Mouse (Mus musculus): ENCODE measurements around the gene Ahrr. TPM values are rescaled to one million over a fixed set of nuclear protein-coding genes. Genes with fewer than 3 reads are reported as not detected.

Ahrr gene
- polyA plus RNA-seq, 1 experiment from 2014 or later, result 1.9 TPM

DNA sequence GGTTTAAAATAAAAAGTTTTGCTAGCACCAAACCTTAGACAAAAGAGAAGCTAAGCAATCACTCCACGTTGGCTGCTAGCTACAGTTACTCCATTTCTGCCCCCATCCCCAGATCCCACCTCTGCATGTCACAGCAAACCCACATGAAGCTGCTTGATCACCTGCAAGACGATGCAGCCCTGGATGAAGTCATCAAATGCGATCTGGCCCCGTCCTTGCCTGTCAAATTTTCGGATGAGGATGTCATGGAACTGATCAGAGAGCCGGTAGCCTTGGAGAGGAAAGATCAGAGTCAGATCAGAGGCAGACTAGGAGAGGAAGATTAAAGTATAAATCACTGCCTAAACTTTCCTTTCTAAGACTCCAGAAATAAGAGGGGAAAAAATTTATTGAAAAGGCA is 13.2 kb upstream of the Ahrr start:
- Histone ChIP-seq H3K4me3 (ENCODE audit: low read depth, low read length) (no peak overlapping the region), H3K27me3 (replicated peaks; ENCODE audit: control insufficient read depth, insufficient read depth, low read length) (no peaks in the 10 kb centered on the region), H3K36me3 (ENCODE audit: control insufficient read depth, insufficient read depth, low read length) (peaks cover 83% of the 10 kb centered on the region), H3K9me3 (ENCODE audit: control insufficient read depth, low read length) (no peaks in the 10 kb centered on the region), H3K4me2 (ENCODE audit: low read depth, low read length) (no peak overlapping the region), H3K27ac (replicated peaks; ENCODE audit: low read depth, low read length) (no peak overlapping the region), H3K9ac (ENCODE audit: low read depth, low read length) (no peak overlapping the region), H3K4me1 (ENCODE audit: control insufficient read depth, insufficient read depth, low read length) (no peaks in the 10 kb centered on the region)
- ATAC-seq (ENCODE audit: low read depth), result no peak
- DNase-seq (ENCODE audit: low spot score), result no peak
- WGBS, result 87% methylated on average over 6 of the region's 6 CpGs

DNA sequence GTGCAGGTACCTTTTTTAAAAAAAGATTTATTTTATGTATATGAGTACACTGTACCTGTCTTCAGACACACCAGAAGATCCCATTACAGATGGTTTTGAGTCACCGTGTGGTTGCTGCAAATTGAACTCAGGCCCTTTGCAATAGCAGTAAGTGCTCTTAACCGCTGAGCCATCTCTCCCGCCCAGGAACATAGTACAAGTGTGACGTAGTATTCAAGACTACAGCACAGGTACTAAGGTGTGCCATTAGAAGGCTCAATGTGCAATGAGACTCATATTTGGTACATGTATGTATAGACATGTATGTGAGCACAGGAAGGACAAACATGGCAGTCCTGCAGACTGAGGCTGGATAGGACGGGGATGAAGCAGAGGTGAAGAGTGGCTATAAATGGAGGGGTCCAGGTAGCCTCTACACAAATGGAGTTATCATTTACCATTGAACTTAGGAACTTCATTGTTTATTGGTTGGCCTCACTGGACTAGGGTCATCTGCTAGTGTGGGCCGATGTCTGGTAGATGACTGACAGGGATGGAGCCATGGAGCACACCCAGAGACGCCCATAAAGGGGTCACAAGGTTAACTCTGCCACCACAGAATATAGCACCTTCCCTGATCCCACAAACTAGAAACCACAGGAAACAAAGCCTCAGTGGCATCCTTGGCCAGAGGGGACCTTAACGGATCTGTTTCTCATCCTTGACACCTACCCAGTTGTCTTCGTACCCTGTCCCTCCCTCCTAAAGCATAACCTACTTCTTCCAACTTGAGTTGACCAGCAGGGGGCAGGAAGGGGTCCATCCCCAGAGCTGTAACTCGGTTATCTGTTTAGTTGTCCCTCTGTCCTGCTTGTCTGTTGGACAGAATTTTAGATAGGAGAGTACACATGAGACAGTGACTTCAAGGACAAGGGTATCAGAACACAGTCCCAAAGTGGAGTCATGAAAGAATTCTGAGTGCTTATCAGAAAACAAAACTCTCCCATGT is 10.2 kb upstream of the Ahrr start:
- DNase-seq (ENCODE audit: low spot score) (no peak), ATAC-seq (ENCODE audit: low read depth) (no peak)
- Histone ChIP-seq H3K27me3 (replicated peaks; ENCODE audit: control insufficient read depth, insufficient read depth, low read length) (no peaks in the 10 kb centered on the region), H3K27ac (replicated peaks; ENCODE audit: low read depth, low read length) (no peak overlapping the region), H3K9me3 (ENCODE audit: control insufficient read depth, low read length) (no peaks in the 10 kb centered on the region), H3K4me3 (ENCODE audit: low read depth, low read length) (no peak overlapping the region), H3K36me3 (ENCODE audit: control insufficient read depth, insufficient read depth, low read length) (peaks cover 56% of the 10 kb centered on the region), H3K4me2 (ENCODE audit: low read depth, low read length) (no peak overlapping the region), H3K9ac (ENCODE audit: low read depth, low read length) (no peak overlapping the region), H3K4me1 (ENCODE audit: control insufficient read depth, insufficient read depth, low read length) (no peaks in the 10 kb centered on the region)
- WGBS, result 78% methylated on average over 10 of the region's 10 CpGs

DNA sequence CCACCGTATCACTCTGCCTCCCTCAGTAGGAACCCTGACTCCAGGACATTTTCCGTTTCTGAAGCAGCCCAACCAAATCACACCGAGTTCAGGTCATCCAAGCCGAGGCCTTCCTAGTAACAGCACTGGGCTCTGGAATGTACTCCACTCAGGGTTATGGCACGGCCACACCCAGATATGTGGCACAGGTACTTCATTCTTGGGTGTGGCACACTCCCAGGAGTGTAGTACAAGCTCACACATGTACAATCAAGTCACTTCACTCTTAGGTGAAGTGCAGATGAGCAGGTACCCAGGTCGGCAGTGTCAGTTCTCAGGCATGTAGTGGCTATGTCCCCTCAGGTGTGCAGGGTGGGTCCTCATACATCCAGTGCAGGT is 9.5 kb upstream of the Ahrr start:
- ATAC-seq (ENCODE audit: low read depth) (peak; percentile 54; the same call in 1 of the 2 replicates), DNase-seq (ENCODE audit: low spot score) (peak; percentile 19)
- no peak overlapping the region for H3K9ac ChIP-seq (ENCODE audit: low read depth, low read length)
- no peaks in the 10 kb centered on the region for H3K4me1 ChIP-seq (ENCODE audit: control insufficient read depth, insufficient read depth, low read length)
- H3K9me3 ChIP-seq (ENCODE audit: control insufficient read depth, low read length), result no peaks in the 10 kb centered on the region
- H3K27me3 ChIP-seq (replicated peaks; ENCODE audit: control insufficient read depth, insufficient read depth, low read length), result no peaks in the 10 kb centered on the region
- no peak overlapping the region for H3K4me3 ChIP-seq (ENCODE audit: low read depth, low read length)
- H3K27ac ChIP-seq (replicated peaks; ENCODE audit: low read depth, low read length), result no peak overlapping the region
- peaks cover 48% of the 10 kb centered on the region for H3K36me3 ChIP-seq (ENCODE audit: control insufficient read depth, insufficient read depth, low read length)
- WGBS, result 66% methylated on average over 6 of the region's 6 CpGs
- no peak overlapping the region for H3K4me2 ChIP-seq (ENCODE audit: low read depth, low read length)

DNA sequence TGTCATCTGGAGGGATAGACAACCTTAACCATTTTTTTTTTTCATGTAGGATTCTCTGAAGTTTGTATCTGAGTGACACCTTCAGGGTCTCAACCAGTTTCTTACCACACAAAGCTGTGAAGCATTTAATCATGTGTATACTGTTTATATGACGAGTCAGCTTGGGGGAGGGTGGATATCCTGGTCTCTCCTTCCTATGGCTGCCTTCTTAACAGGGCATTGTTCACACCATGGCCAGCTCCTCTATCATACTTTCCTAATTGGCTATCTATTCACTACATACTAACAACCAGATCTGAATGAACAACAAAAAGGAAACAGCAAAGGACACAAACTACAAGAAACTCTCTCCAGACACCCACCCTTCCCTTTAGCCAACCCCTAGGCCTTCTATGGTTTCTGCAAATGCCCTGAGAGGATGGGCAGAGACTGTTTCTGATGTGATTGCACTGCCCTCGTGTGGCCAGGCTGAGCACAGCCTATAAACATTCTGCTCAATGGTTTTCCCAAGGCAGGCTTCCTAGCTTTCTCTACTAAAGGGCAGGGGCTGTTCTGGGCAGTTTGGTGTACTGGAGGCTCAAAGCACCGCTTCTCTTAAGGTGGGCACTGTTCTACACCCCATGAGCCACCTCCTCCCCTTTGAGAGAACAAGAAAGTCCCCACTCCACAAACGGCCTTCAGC is 8.9 kb upstream of the Ahrr start:
- ATAC-seq (ENCODE audit: low read depth), result peak; percentile 78
- no peak overlapping the region for H3K9ac ChIP-seq (ENCODE audit: low read depth, low read length)
- WGBS, result 40% methylated on average over 4 of the region's 4 CpGs
- no peak overlapping the region for H3K4me3 ChIP-seq (ENCODE audit: low read depth, low read length)
- no peak overlapping the region for H3K27ac ChIP-seq (replicated peaks; ENCODE audit: low read depth, low read length)
- no peaks in the 10 kb centered on the region for H3K4me1 ChIP-seq (ENCODE audit: control insufficient read depth, insufficient read depth, low read length)
- no peak overlapping the region for H3K4me2 ChIP-seq (ENCODE audit: low read depth, low read length)
- H3K27me3 ChIP-seq (replicated peaks; ENCODE audit: control insufficient read depth, insufficient read depth, low read length), result no peaks in the 10 kb centered on the region
- H3K9me3 ChIP-seq (ENCODE audit: control insufficient read depth, low read length), result no peaks in the 10 kb centered on the region
- DNase-seq (ENCODE audit: low spot score), result peak; percentile 76
- H3K36me3 ChIP-seq (ENCODE audit: control insufficient read depth, insufficient read depth, low read length), result peaks cover 43% of the 10 kb centered on the region

DNA sequence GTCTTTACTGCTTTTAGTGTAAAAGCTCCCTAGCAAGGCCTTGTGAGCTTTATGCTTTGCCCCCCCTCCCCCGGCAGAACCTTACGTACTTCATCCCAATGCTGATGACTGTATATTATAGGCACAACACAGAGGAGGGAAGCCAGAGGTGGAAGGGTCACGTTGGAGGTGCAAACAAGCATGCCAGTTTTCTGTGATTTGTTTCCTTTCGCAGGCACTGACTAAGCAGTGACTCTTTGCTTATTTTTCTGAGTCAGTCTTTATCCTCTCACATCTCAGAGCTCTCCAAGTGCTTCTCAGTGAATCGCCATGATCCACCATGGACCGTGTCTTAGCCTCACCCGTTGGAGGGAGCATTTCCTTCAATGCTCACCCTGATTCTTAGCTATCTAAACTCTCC is 4.2 kb upstream of the Ahrr start:
- no peaks in the 10 kb centered on the region for H3K9me3 ChIP-seq (ENCODE audit: control insufficient read depth, low read length)
- DNase-seq (ENCODE audit: low spot score), result no peak
- H3K4me1 ChIP-seq (ENCODE audit: control insufficient read depth, insufficient read depth, low read length), result no peaks in the 10 kb centered on the region
- H3K9ac ChIP-seq (ENCODE audit: low read depth, low read length), result no peak overlapping the region
- H3K27me3 ChIP-seq (replicated peaks; ENCODE audit: control insufficient read depth, insufficient read depth, low read length), result no peaks in the 10 kb centered on the region
- no peak overlapping the region for H3K4me2 ChIP-seq (ENCODE audit: low read depth, low read length)
- no peak overlapping the region for H3K4me3 ChIP-seq (ENCODE audit: low read depth, low read length)
- no peak overlapping the region for H3K27ac ChIP-seq (replicated peaks; ENCODE audit: low read depth, low read length)
- no peak for ATAC-seq (ENCODE audit: low read depth)
- H3K36me3 ChIP-seq (ENCODE audit: control insufficient read depth, insufficient read depth, low read length), result no peaks in the 10 kb centered on the region
- WGBS, result 78% methylated on average over 7 of the region's 7 CpGs

DNA sequence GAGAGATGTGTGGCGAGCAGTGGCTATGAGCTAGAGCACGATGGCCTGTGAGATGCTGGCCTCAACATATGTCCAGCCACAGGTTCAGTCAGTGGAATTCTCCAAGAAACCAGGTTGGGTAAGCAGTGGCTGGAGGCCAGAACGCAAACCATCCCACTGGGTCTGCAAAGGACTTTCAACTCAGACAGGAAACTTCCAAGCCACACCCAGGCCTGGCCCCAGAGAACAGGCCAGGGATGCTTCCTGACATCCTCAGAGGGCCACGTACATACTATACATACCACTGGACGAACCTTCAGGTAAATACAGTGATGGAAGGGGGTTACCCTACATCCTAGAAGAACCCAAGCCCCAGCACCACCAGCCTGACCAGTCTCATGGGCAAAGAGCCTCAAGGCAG is 2.5 kb downstream of the Ahrr start:
- ATAC-seq (ENCODE audit: low read depth), result no peak
- 84% methylated on average over 5 of the region's 5 CpGs for WGBS
- Histone ChIP-seq H3K36me3 (ENCODE audit: control insufficient read depth, insufficient read depth, low read length) (no peaks in the 10 kb centered on the region), H3K4me3 (ENCODE audit: low read depth, low read length) (no peak overlapping the region), H3K4me2 (ENCODE audit: low read depth, low read length) (no peak overlapping the region), H3K9ac (ENCODE audit: low read depth, low read length) (no peak overlapping the region), H3K27ac (replicated peaks; ENCODE audit: low read depth, low read length) (no peak overlapping the region), H3K27me3 (replicated peaks; ENCODE audit: control insufficient read depth, insufficient read depth, low read length) (no peaks in the 10 kb centered on the region), H3K4me1 (ENCODE audit: control insufficient read depth, insufficient read depth, low read length) (no peaks in the 10 kb centered on the region), H3K9me3 (ENCODE audit: control insufficient read depth, low read length) (no peaks in the 10 kb centered on the region)
- DNase-seq (ENCODE audit: low spot score), result no peak

DNA sequence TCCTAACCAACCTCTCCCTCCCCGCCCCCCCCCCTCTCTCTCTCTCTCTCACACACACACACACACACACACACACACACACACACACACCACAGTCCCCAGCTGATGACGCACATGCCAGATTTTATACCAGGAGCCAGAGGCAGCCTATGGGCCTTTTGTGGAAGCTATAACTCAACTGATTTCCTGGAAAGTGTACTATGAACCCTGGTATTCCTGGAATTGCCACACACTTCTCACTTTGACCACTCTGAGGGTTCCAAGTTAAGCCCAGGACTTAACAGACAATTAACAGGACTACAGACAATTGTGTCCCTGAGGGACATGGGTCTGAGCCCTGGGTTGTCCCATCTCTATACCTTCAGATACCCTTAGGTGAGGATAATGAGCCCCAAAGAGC is 9.8 kb downstream of the Ahrr start:
- ATAC-seq (ENCODE audit: low read depth) (no peak), DNase-seq (ENCODE audit: low spot score) (no peak)
- no peak overlapping the region for H3K4me3 ChIP-seq (ENCODE audit: low read depth, low read length)
- 89% methylated on average over 1 of the region's 2 CpGs for WGBS
- H3K9me3 ChIP-seq (ENCODE audit: control insufficient read depth, low read length), result no peaks in the 10 kb centered on the region
- H3K9ac ChIP-seq (ENCODE audit: low read depth, low read length), result no peak overlapping the region
- no peaks in the 10 kb centered on the region for H3K36me3 ChIP-seq (ENCODE audit: control insufficient read depth, insufficient read depth, low read length)
- no peaks in the 10 kb centered on the region for H3K27me3 ChIP-seq (replicated peaks; ENCODE audit: control insufficient read depth, insufficient read depth, low read length)
- H3K27ac ChIP-seq (replicated peaks; ENCODE audit: low read depth, low read length), result no peak overlapping the region
- no peak overlapping the region for H3K4me2 ChIP-seq (ENCODE audit: low read depth, low read length)
- H3K4me1 ChIP-seq (ENCODE audit: control insufficient read depth, insufficient read depth, low read length), result no peaks in the 10 kb centered on the region

DNA sequence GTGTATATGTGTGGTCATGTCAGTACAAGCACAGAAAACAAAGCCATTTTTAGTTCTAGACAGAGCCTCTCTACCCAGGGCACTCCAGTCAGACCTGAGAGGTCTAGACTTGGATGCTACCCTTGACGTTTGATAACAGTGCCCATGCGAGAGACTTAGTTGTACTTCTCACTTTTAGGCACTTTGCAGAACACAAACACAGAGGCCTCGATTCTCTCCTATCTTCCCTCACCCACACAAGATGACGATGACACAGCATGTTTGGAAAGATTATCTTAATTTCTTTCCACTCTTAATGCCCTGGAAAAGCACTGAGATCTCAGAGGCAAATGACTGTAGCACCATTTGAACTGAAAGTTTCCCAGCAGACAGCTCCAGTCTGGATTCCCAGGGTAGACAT is 16.4 kb downstream of the Ahrr start:
- H3K4me2 ChIP-seq (ENCODE audit: low read depth, low read length), result no peak overlapping the region
- 73% methylated on average over 4 of the region's 4 CpGs for WGBS
- no peak overlapping the region for H3K9ac ChIP-seq (ENCODE audit: low read depth, low read length)
- H3K27me3 ChIP-seq (replicated peaks; ENCODE audit: control insufficient read depth, insufficient read depth, low read length), result no peaks in the 10 kb centered on the region
- H3K9me3 ChIP-seq (ENCODE audit: control insufficient read depth, low read length), result no peaks in the 10 kb centered on the region
- H3K4me3 ChIP-seq (ENCODE audit: low read depth, low read length), result no peak overlapping the region
- DNase-seq (ENCODE audit: low spot score) (no peak), ATAC-seq (ENCODE audit: low read depth) (no peak)
- no peak overlapping the region for H3K27ac ChIP-seq (replicated peaks; ENCODE audit: low read depth, low read length)
- no peaks in the 10 kb centered on the region for H3K4me1 ChIP-seq (ENCODE audit: control insufficient read depth, insufficient read depth, low read length)
- H3K36me3 ChIP-seq (ENCODE audit: control insufficient read depth, insufficient read depth, low read length), result no peaks in the 10 kb centered on the region

All from embryonic facial prominence, embryonic 14.5 days (tissue).